ENCODE assay signal across 8 mouse cellular contexts in genomic region chr8:84902920-84903661, GRCm38 (mm10). TPM values are rescaled to one million over a fixed set of nuclear protein-coding genes. Genes with fewer than 3 reads are reported as not detected.
A peak's percentile ranks its signal among the peaks of the same experiment; 100 is the strongest.
DNase-seq lines count a peak whose midpoint lies in the region; ATAC-seq and TF ChIP-seq lines count a peak whose summit lies in the region.

No protein-coding gene starts in this region.

- DNase-seq in 3T3-L1 (ENCODE audit: low read depth, low spot score) = peak; percentile 76
- peak; percentile 74 to 85 for DNase-seq in adrenal gland, postnatal 4 days (ENCODE audit: low spot score in 2 of 2)
- DNase-seq in heart, adult 2 months = peak; percentile 93 to 95
- DNase-seq in kidney, adult 8-10 months = peak; percentile 92 to 97
- DNase-seq in midbrain, embryonic 14.5 days = peak; percentile 90
- DNase-seq in spleen, adult 12 weeks (ENCODE audit: low spot score) = peak; percentile 83

- no peaks in the 10 kb centered on the region for H3K36me3 ChIP-seq in embryonic facial prominence, embryonic 13.5 days
- H3K36me3 ChIP-seq in heart, adult 2 months (ENCODE audit: control insufficient read depth, insufficient read depth, low read length) = no peaks in the 10 kb centered on the region
- H3K36me3 ChIP-seq in limb, embryonic 12.5 days = no peaks in the 10 kb centered on the region
- no peaks in the 10 kb centered on the region for H3K36me3 ChIP-seq in midbrain, embryonic 14.5 days (ENCODE audit: control insufficient read depth, insufficient read depth, low read length)

- TF ChIP-seq EP300 in heart, adult 2 months (IDR thresholded peaks at IDR 0.05; ENCODE audit: insufficient read depth, low read depth, low read length) = no peak

- H3K27me3 ChIP-seq in embryonic facial prominence, embryonic 13.5 days = peaks cover 7% of the 10 kb centered on the region
- no peaks in the 10 kb centered on the region for H3K27me3 ChIP-seq in heart, adult 2 months (ENCODE audit: control insufficient read depth, insufficient read depth, low read length)
- H3K27me3 ChIP-seq in limb, embryonic 12.5 days = peaks cover 14% of the 10 kb centered on the region
- H3K27me3 ChIP-seq in midbrain, embryonic 14.5 days (ENCODE audit: control insufficient read depth, insufficient read depth, low read length) = peaks cover 14% of the 10 kb centered on the region; the same call in 1 of the 2 replicates

- no peaks in the 10 kb centered on the region for H3K79me2 ChIP-seq in heart, adult 2 months (replicated peaks; ENCODE audit: control insufficient read depth, insufficient read depth, low read length)

- peak overlapping the region; percentile 91 for H3K4me2 ChIP-seq in embryonic facial prominence, embryonic 13.5 days
- H3K4me2 ChIP-seq in limb, embryonic 12.5 days = peak overlapping the region; percentile 94
- H3K4me2 ChIP-seq in midbrain, embryonic 14.5 days (ENCODE audit: low read length) = peak overlapping the region; percentile 90

- no peaks in the 10 kb centered on the region for H3K9me3 ChIP-seq in embryonic facial prominence, embryonic 13.5 days
- H3K9me3 ChIP-seq in limb, embryonic 12.5 days = no peaks in the 10 kb centered on the region
- no peaks in the 10 kb centered on the region for H3K9me3 ChIP-seq in midbrain, embryonic 14.5 days (ENCODE audit: control insufficient read depth, low read length)

- H3K4me1 ChIP-seq in embryonic facial prominence, embryonic 13.5 days = peaks cover 13% of the 10 kb centered on the region
- peaks cover 4% of the 10 kb centered on the region for H3K4me1 ChIP-seq in heart, adult 2 months (ENCODE audit: control insufficient read depth, insufficient read depth, low read length)
- H3K4me1 ChIP-seq in limb, embryonic 12.5 days (replicated peaks) = peaks cover 11% of the 10 kb centered on the region; the same call in 1 of the 2 replicates
- H3K4me1 ChIP-seq in midbrain, embryonic 14.5 days (ENCODE audit: control insufficient read depth, insufficient read depth, low read length) = peaks cover 11% of the 10 kb centered on the region; the same call in 1 of the 2 replicates

- peak overlapping the region; percentile 90 for H3K9ac ChIP-seq in embryonic facial prominence, embryonic 13.5 days
- H3K9ac ChIP-seq in heart, adult 2 months (ENCODE audit: low read depth, low read length) = peak overlapping the region; percentile 80
- peak overlapping the region; percentile 75 for H3K9ac ChIP-seq in limb, embryonic 12.5 days (replicated peaks)
- H3K9ac ChIP-seq in midbrain, embryonic 14.5 days (replicated peaks; ENCODE audit: low read length) = peak overlapping the region; percentile 50

- peak overlapping the region; percentile 77 for H3K27ac ChIP-seq in embryonic facial prominence, embryonic 13.5 days
- H3K27ac ChIP-seq in heart, adult 2 months = peak overlapping the region; percentile 75
- H3K27ac ChIP-seq in limb, embryonic 12.5 days = peak overlapping the region; percentile 80
- H3K27ac ChIP-seq in midbrain, embryonic 14.5 days (replicated peaks; ENCODE audit: low read depth, low read length) = no peak overlapping the region

- TF ChIP-seq POLR2A in heart, adult 2 months (IDR thresholded peaks at IDR 0.05; ENCODE audit: insufficient read depth, low read depth, low read length) = no peak

- peak overlapping the region; percentile 70 for H3K4me3 ChIP-seq in embryonic facial prominence, embryonic 13.5 days
- peak overlapping the region; percentile 76 for H3K4me3 ChIP-seq in heart, adult 2 months
- peak overlapping the region; percentile 67 for H3K4me3 ChIP-seq in limb, embryonic 12.5 days (replicated peaks)
- H3K4me3 ChIP-seq in midbrain, embryonic 14.5 days (replicated peaks; ENCODE audit: low read depth, low read length) = peak overlapping the region; percentile 42

- intact Hi-C loops in heart, adult 2 months (cut with DNase I) = loop anchor here (5.0 kb wide), 1 partner anchor 56 kb away; the partner anchor contains the start of gene Calr

- WGBS in embryonic facial prominence, embryonic 13.5 days = under 1% methylated on average over 68 of the region's 68 CpGs
- under 1% methylated on average over 68 of the region's 68 CpGs for WGBS in heart, adult 2 months
- under 1% methylated on average over 68 of the region's 68 CpGs for WGBS in limb, embryonic 12.5 days
- WGBS in midbrain, embryonic 14.5 days = 1% methylated on average over 68 of the region's 68 CpGs

- peak; percentile 88 for ATAC-seq in embryonic facial prominence, embryonic 13.5 days (ENCODE audit: insufficient number of reproducible peaks, insufficient read depth, low FRiP score, low TSS enrichment, low read depth)
- peak; percentile 85 for ATAC-seq in limb, embryonic 12.5 days (ENCODE audit: insufficient number of reproducible peaks, insufficient read depth, low FRiP score, low TSS enrichment, low read depth)
- peak; percentile 83 for ATAC-seq in midbrain, embryonic 14.5 days (ENCODE audit: low FRiP score, low TSS enrichment)

- peak; percentile 99; the same call in 1 of the 2 replicates for TF ChIP-seq CTCF in heart, adult 2 months (IDR thresholded peaks at IDR 0.05)

RNA-seq across cellular contexts. Expression of gene Klf1, which starts 1.4 kb away (rescaled TPM):
- total RNA-seq in adrenal gland, postnatal 4 days (2021) = 1 to 10 TPM; 2.7 to 6.8 TPM
- 1.8 and 5.6 TPM in 2 replicates for polyA plus RNA-seq in embryonic facial prominence, embryonic 13.5 days (2015; fragmentation: Nextera tagmentation; extraction: Ambion mirVana)
- total RNA-seq in heart, adult 2 months (2021) = under 1 TPM in 1 of 2 experiments, not detected in 1; 0.16 TPM
- polyA plus RNA-seq in heart, adult 2 months (2012; rRNA removed) = 0.08 and 0.23 TPM in 2 replicates
- polyA plus RNA-seq in limb, embryonic 12.5 days (2016; fragmentation: Nextera tagmentation; extraction: Ambion mirVana) = 4.3 and 5.1 TPM in 2 replicates
- 0.19 and 0.63 TPM in 2 replicates for polyA plus RNA-seq in midbrain, embryonic 14.5 days (2014; fragmentation: Nextera tagmentation; extraction: Ambion mirVana)

RNA-seq across cellular contexts. Expression of gene Dnase2a, which starts 5.3 kb away (rescaled TPM):
- total RNA-seq in adrenal gland, postnatal 4 days (2021) = 10 to 100 TPM; 10.4 to 11.5 TPM
- 15.9 and 22.7 TPM in 2 replicates for polyA plus RNA-seq in embryonic facial prominence, embryonic 13.5 days (2015; fragmentation: Nextera tagmentation; extraction: Ambion mirVana)
- 1 to 10 TPM; 6.5 to 9.6 TPM for total RNA-seq in heart, adult 2 months (2021)
- polyA plus RNA-seq in heart, adult 2 months (2012; rRNA removed) = 9.2 and 10.9 TPM in 2 replicates
- polyA plus RNA-seq in limb, embryonic 12.5 days (2016; fragmentation: Nextera tagmentation; extraction: Ambion mirVana) = 12.8 and 14.0 TPM in 2 replicates
- 4.0 and 5.4 TPM in 2 replicates for polyA plus RNA-seq in midbrain, embryonic 14.5 days (2014; fragmentation: Nextera tagmentation; extraction: Ambion mirVana)

RNA-seq across cellular contexts. Expression of gene Gcdh, which starts 9.4 kb away (rescaled TPM):
- 10 to 100 TPM; 55.0 to 56.0 TPM for total RNA-seq in adrenal gland, postnatal 4 days (2021)
- polyA plus RNA-seq in embryonic facial prominence, embryonic 13.5 days (2015; fragmentation: Nextera tagmentation; extraction: Ambion mirVana) = 39.1 and 40.6 TPM in 2 replicates
- 10 to 100 TPM; 71.5 to 89.9 TPM for total RNA-seq in heart, adult 2 months (2021)
- polyA plus RNA-seq in heart, adult 2 months (2012; rRNA removed) = 134 and 148 TPM in 2 replicates
- polyA plus RNA-seq in limb, embryonic 12.5 days (2016; fragmentation: Nextera tagmentation; extraction: Ambion mirVana) = 42.8 and 44.9 TPM in 2 replicates
- polyA plus RNA-seq in midbrain, embryonic 14.5 days (2014; fragmentation: Nextera tagmentation; extraction: Ambion mirVana) = 22.4 and 25.9 TPM in 2 replicates

RNA-seq across cellular contexts. Expression of gene Syce2, which starts 31.2 kb away (rescaled TPM):
- 10 to 100 TPM; 20.0 to 22.5 TPM for total RNA-seq in adrenal gland, postnatal 4 days (2021)
- 101 and 111 TPM in 2 replicates for polyA plus RNA-seq in embryonic facial prominence, embryonic 13.5 days (2015; fragmentation: Nextera tagmentation; extraction: Ambion mirVana)
- total RNA-seq in heart, adult 2 months (2021) = 1 to 10 TPM; 2.6 to 4.3 TPM
- polyA plus RNA-seq in heart, adult 2 months (2012; rRNA removed) = 0.33 and 0.64 TPM in 2 replicates
- polyA plus RNA-seq in limb, embryonic 12.5 days (2016; fragmentation: Nextera tagmentation; extraction: Ambion mirVana) = 86.5 and 88.8 TPM in 2 replicates
- polyA plus RNA-seq in midbrain, embryonic 14.5 days (2014; fragmentation: Nextera tagmentation; extraction: Ambion mirVana) = 17.4 and 27.4 TPM in 2 replicates

RNA-seq across cellular contexts. Expression of gene Mast1, which starts 34.1 kb away (rescaled TPM):
- total RNA-seq in adrenal gland, postnatal 4 days (2021) = 1 to 10 TPM; 8.3 to 8.5 TPM
- polyA plus RNA-seq in embryonic facial prominence, embryonic 13.5 days (2015; fragmentation: Nextera tagmentation; extraction: Ambion mirVana) = 1.4 and 1.6 TPM in 2 replicates
- under 1 TPM; 0.07 to 0.10 TPM for total RNA-seq in heart, adult 2 months (2021)
- 0.16 and 0.18 TPM in 2 replicates for polyA plus RNA-seq in heart, adult 2 months (2012; rRNA removed)
- polyA plus RNA-seq in limb, embryonic 12.5 days (2016; fragmentation: Nextera tagmentation; extraction: Ambion mirVana) = 0.33 and 0.60 TPM in 2 replicates
- 69.5 and 69.9 TPM in 2 replicates for polyA plus RNA-seq in midbrain, embryonic 14.5 days (2014; fragmentation: Nextera tagmentation; extraction: Ambion mirVana)
